Mouse (Mus musculus) embryonic facial prominence, embryonic 11.5 days (tissue): Measurements from ENCODE around the gene Znrd1as. TPM values are rescaled to one million over a fixed set of nuclear protein-coding genes. Genes with fewer than 3 reads are reported as not detected.

ENCODE experiments used
- ATAC-seq: fragments of 200-750 bp; cut with Nextera tagmentation; replicated peaks from 2 replicates; pipeline ENCODE4 v1.8.0; 2017; ENCODE audit warnings: low read depth; ENCODE audit not compliant: insufficient number of reproducible peaks, low FRiP score, low TSS enrichment
- DNase-seq: peaks from one replicate; pipeline ENCODE4 v3.0.0-alpha.2; 2015; ENCODE audit warnings: low spot score
- H3K27ac ChIP-seq: fragments of 300-500 bp; sonication (generic); replicated peaks from 2 replicates; pipeline ENCODE4 v1.5.1; 2014; ENCODE audit warnings: mild to moderate bottlenecking, low read depth, low read length, control low read depth
- H3K27me3 ChIP-seq: fragments of 300-500 bp; sonication (generic); 2 replicates; pipeline ENCODE4 v1.6.1; 2014; ENCODE audit warnings: mild to moderate bottlenecking, low read length, moderate library complexity, mixed read lengths; ENCODE audit not compliant: control insufficient read depth, insufficient read depth
- H3K36me3 ChIP-seq: fragments of 300-500 bp; sonication (generic); replicated peaks from 2 replicates; pipeline ENCODE4 v1.6.1; 2014; ENCODE audit warnings: low read depth, mild to moderate bottlenecking, low read length, moderate library complexity, mixed read lengths; ENCODE audit not compliant: control insufficient read depth, insufficient read depth
- H3K4me1 ChIP-seq: fragments of 300-500 bp; sonication (generic); 2 replicates; pipeline ENCODE4 v1.6.1; 2014; ENCODE audit warnings: low read length, mixed read lengths; ENCODE audit not compliant: control insufficient read depth, insufficient read depth
- H3K4me2 ChIP-seq: fragments of 300-500 bp; sonication (generic); 2 replicates; pipeline ENCODE4 v1.6.1; 2014; ENCODE audit warnings: low read depth, mild to moderate bottlenecking, control low read depth, low read length, moderate library complexity
- H3K4me3 ChIP-seq: fragments of 300-500 bp; sonication (generic); 2 replicates; pipeline ENCODE4 v1.5.1; 2014; ENCODE audit warnings: low read depth, low read length, control low read depth
- H3K9ac ChIP-seq: fragments of 300-500 bp; sonication (generic); replicated peaks from 2 replicates; pipeline ENCODE4 v1.6.1; 2014; ENCODE audit warnings: mild to moderate bottlenecking, control low read depth, low read length
- H3K9me3 ChIP-seq: fragments of 300-500 bp; sonication (generic); replicated peaks from 2 replicates; pipeline ENCODE4 v1.6.1; 2016; ENCODE audit warnings: mild to moderate bottlenecking, low read length, inconsistent platforms, mixed read lengths; ENCODE audit not compliant: control insufficient read depth
- WGBS: fragments of 180-500 bp; shearing (Covaris S2); extraction: QIAGEN DNeasy Blood & Tissue Kit; methylation state at CpG from one replicate; pipeline ENCODE4 v1.1.7; 2014; 5-methylcytosine and 5-hydroxymethylcytosine counted together
- polyA plus RNA-seq: library from polyadenylated mRNA; unstranded; fragments of >200 nt; fragmentation: Nextera tagmentation; extraction: Ambion mirVana; gene quantifications from 2 replicates; pipeline ENCODE4 v1.2.1, GENCODE M21; 2014

Gene Znrd1as
- polyA plus RNA-seq, 1 experiment from 2014 or later: 9.3 TPM

DNA sequence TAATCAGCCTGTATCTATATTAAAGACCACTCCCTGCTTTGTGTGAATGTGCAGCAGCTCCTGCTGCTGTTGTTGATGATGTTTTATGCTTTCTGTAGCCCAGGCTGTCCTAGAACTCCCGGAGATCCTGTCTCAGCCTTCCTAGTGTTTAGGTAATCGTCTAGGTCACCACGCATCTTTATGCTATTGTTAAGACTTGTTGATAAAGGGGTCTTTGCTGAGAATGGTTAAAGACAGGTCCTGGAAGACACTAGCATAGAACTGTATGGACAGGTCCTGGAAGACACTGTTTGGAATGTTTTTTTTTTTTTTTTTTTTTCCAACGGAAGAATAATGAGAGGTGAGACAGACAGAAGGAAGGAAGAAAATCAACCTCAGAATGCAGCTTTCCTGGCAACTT, 45.0 kb downstream of the Znrd1as start:
- H3K36me3 ChIP-seq: no peaks in the 10 kb centered on the region
- no peak overlapping the region for H3K27ac ChIP-seq
- WGBS: 52% methylated on average over 4 of the region's 4 CpGs
- no peaks in the 10 kb centered on the region for H3K9me3 ChIP-seq
- H3K4me3 ChIP-seq: peak overlapping the region; percentile 75
- no peak; the same call in 1 of the 2 replicates for ATAC-seq
- H3K9ac ChIP-seq: peak overlapping the region; percentile 96
- peak; percentile 27 for DNase-seq
- peak overlapping the region; percentile 45 for H3K4me2 ChIP-seq
- H3K4me1 ChIP-seq: no peaks in the 10 kb centered on the region
- no peaks in the 10 kb centered on the region for H3K27me3 ChIP-seq

DNA sequence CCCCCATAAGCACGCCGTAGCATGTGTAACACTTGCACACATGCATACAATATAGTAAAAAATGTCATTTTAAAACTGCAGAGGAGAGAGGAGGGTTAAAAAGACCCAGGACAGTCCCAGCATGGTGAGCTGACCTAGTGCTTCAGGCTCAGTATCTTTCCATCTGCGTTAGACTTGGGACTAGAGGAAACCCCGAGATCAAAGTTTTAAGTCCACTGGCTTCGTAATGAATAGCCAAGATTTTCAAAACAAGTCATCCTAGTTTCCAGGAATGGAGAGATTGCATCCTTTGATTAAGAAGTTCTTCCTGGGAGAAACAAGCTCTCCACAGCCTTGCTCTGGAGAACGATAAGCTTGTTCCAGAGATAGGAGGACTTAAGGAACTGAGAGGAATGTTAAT, 49.8 kb downstream of the Znrd1as start:
- no peaks in the 10 kb centered on the region; the same call in 1 of the 2 replicates for H3K36me3 ChIP-seq
- WGBS: 90% methylated on average over 6 of the region's 6 CpGs
- H3K27me3 ChIP-seq: no peaks in the 10 kb centered on the region
- no peaks in the 10 kb centered on the region for H3K9me3 ChIP-seq
- no peaks in the 10 kb centered on the region for H3K4me1 ChIP-seq
- ATAC-seq (no peak), DNase-seq (no peak)
- H3K4me2 ChIP-seq: no peak overlapping the region
- no peak overlapping the region for H3K4me3 ChIP-seq
- no peak overlapping the region for H3K9ac ChIP-seq
- H3K27ac ChIP-seq: no peak overlapping the region

DNA sequence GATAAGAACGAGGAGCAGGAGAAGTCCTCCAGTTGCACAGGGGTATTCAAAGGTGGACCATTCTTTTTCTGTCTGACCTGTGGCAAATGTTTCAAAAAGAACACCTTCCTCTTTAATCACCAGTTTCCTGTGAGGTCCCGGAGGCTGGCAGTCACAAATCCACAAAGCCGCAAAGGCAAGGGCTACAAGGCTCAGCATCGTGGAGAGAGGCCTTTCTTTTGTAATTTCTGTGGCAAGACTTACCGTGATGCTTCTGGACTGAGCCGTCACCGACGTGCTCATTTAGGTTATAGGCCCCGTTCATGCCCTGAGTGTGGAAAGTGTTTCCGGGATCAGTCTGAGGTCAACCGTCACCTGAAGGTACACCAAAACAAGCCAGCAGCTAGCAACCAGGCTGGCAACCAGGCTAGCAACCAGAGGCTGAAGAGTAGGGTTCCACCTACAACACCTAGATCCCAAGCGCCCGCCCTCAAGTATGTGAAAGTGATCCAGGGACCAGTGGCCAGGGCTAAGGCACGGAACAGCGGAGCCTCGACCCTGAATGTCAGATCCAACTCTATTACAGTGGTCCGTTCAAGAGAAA, 51.2 kb downstream of the Znrd1as start:
- H3K27ac ChIP-seq: no peak overlapping the region
- ATAC-seq (no peak), DNase-seq (no peak)
- H3K4me1 ChIP-seq: no peaks in the 10 kb centered on the region
- H3K27me3 ChIP-seq: no peaks in the 10 kb centered on the region
- no peaks in the 10 kb centered on the region for H3K9me3 ChIP-seq
- H3K4me2 ChIP-seq: no peak overlapping the region
- no peaks in the 10 kb centered on the region; the same call in 1 of the 2 replicates for H3K36me3 ChIP-seq
- H3K4me3 ChIP-seq: no peak overlapping the region
- WGBS: 92% methylated on average over 17 of the region's 17 CpGs
- no peak overlapping the region for H3K9ac ChIP-seq

DNA sequence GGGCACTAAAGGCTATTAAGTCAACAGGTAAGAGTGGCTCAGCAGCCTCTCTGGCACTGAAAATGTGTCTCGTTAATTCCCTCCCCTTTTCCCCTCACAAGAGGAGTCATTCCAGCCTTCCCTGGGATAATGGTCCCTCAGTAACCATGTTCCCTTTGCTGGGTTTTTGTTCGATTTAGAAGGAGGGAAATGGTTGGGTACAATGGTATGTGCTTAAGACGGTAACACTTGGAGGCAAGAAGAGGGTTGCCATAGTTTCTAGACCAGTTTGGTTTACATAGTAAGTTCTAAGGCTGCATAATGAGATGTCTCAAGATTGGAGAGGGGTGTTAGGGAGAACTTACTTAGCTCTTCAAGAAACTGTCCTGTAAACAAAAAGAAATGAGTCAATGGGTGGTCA, 53.3 kb downstream of the Znrd1as start:
- no peaks in the 10 kb centered on the region; the same call in 1 of the 2 replicates for H3K36me3 ChIP-seq
- ATAC-seq: no peak
- WGBS: 86% methylated on average over 3 of the region's 3 CpGs

DNA sequence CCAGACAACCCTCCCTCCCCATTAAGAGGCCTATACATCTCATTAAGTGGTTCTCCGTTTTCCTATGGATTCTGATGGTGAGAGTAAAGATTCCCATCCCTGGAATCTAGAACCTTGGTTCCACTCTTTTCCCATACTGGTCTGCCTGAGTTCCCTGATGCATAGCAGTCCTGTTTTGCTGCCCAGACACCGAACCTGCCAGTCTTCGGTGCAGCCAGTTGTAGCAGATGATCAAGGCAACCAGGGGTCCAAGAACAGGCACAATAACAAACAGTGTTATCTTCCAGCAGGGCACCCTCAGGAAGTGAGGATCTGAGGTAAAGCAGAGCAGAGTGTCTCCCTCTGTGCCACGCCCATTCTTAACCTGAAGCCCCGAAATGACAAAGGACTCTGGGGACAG, 53.7 kb downstream of the Znrd1as start:
- Histone ChIP-seq H3K27ac (no peak overlapping the region), H3K4me3 (no peak overlapping the region), H3K27me3 (no peaks in the 10 kb centered on the region), H3K4me2 (no peak overlapping the region), H3K9ac (no peak overlapping the region), H3K36me3 (no peaks in the 10 kb centered on the region; the same call in 1 of the 2 replicates), H3K9me3 (no peaks in the 10 kb centered on the region), H3K4me1 (no peaks in the 10 kb centered on the region)
- ATAC-seq (no peak), DNase-seq (no peak)
- 72% methylated on average over 5 of the region's 5 CpGs for WGBS

More for the DNA sequence above, 53.3 kb downstream of the Znrd1as start:
- Histone ChIP-seq H3K4me2 (no peak overlapping the region), H3K9ac (no peak overlapping the region), H3K9me3 (no peaks in the 10 kb centered on the region), H3K27me3 (no peaks in the 10 kb centered on the region), H3K4me1 (no peaks in the 10 kb centered on the region), H3K27ac (no peak overlapping the region), H3K4me3 (no peak overlapping the region)
- DNase-seq: no peak

Other genes starting within 250 kb of the Znrd1as start
- not detected in 2 replicates for gene H2-M10.5, start 185.7 kb upstream of the Znrd1as start, polyA plus RNA-seq
- not detected in 2 replicates for gene H2-M10.6, start 146.4 kb upstream of the Znrd1as start, polyA plus RNA-seq
- 36.0 and 38.2 TPM in 2 replicates for gene Trim26, start 121.5 kb upstream of the Znrd1as start, polyA plus RNA-seq
- 0.25 and 0.39 TPM in 2 replicates for gene Trim15, start 91.4 kb upstream of the Znrd1as start, polyA plus RNA-seq
- 5.9 and 7.4 TPM in 2 replicates for gene Trim10, start 89.0 kb upstream of the Znrd1as start, polyA plus RNA-seq
- gene Trim40, start 68.5 kb upstream of the Znrd1as start, polyA plus RNA-seq: not detected in 2 replicates
- gene Trim31, start 60.5 kb upstream of the Znrd1as start, polyA plus RNA-seq: not detected in 2 replicates
- 0.13 TPM in 1 of 2 replicates, not detected in the other for gene Rnf39, start 15.7 kb upstream of the Znrd1as start, polyA plus RNA-seq
- 136 and 152 TPM in 2 replicates for gene Ppp1r11, start 6.9 kb upstream of the Znrd1as start, polyA plus RNA-seq
- gene Znrd1, start within 50 bp of the Znrd1as start, polyA plus RNA-seq: 96.7 and 104 TPM in 2 replicates
- gene 2410137M14Rik, start 22.6 kb downstream of the Znrd1as start, polyA plus RNA-seq: not detected in 2 replicates
- gene H2-M5, start 30.9 kb downstream of the Znrd1as start, polyA plus RNA-seq: 0.39 and 0.45 TPM in 2 replicates
- gene Zfp57, start 42.6 kb downstream of the Znrd1as start, polyA plus RNA-seq: 102 and 110 TPM in 2 replicates
- gene Mog, start 64.8 kb downstream of the Znrd1as start, polyA plus RNA-seq: 0.20 TPM in 1 of 2 replicates, not detected in the other
- gene Gabbr1, start 87.4 kb downstream of the Znrd1as start, polyA plus RNA-seq: 6.1 and 8.9 TPM in 2 replicates
- not detected in 2 replicates for gene Olfr90, start 129.9 kb downstream of the Znrd1as start, polyA plus RNA-seq
- gene Olfr91, start 139.7 kb downstream of the Znrd1as start, polyA plus RNA-seq: not detected in 2 replicates
- gene Olfr92, start 161.5 kb downstream of the Znrd1as start, polyA plus RNA-seq: not detected in 2 replicates
- gene Olfr93, start 202.9 kb downstream of the Znrd1as start, polyA plus RNA-seq: not detected in 2 replicates
- gene Ubd, start 235.3 kb downstream of the Znrd1as start, polyA plus RNA-seq: not detected in 2 replicates
- gene Olfr94, start 242.4 kb downstream of the Znrd1as start, polyA plus RNA-seq: not detected in 2 replicates